Mouse (Mus musculus): ENCODE measurements at regions not wholly inside any gene's neighbourhood (a gene's known extent, or its start where the extent isn't known, plus 50 kb on each side); places are given as distances from the start of the nearest gene placed in this dataset.

- TF ChIP-seq CTCF (IDR thresholded peaks at IDR 0.05) (no peak), POLR2A (IDR thresholded peaks at IDR 0.05; ENCODE audit: insufficient read depth, low read depth, low read length) (no peak)
Measured at GRCm38 (mm10) chrX:13357973-13358372, 77.2 kb downstream of the Ddx3x start.

Measured in heart, adult 2 months (tissue).